Mouse (Mus musculus): ENCODE measurements around the gene Muc20.

- no peak for TF ChIP-seq POLR2A (IDR thresholded peaks at IDR 0.05; ENCODE audit: borderline replicate concordance, insufficient read depth, low read length)
- no peak for TF ChIP-seq CTCF (IDR thresholded peaks at IDR 0.05; ENCODE audit: borderline replicate concordance, insufficient read depth, low read depth, low read length)
These were observed 61.6 kb downstream of the Muc20 start, which contains the start of gene Muc4 for GRCm38 (mm10) chr16:32735586-32735985.

All from cerebellum, adult 2 months (tissue).